Mouse (Mus musculus) spleen, adult 12 weeks (tissue): Measurements from ENCODE around the gene Myzap.

ENCODE experiments used
- DNase-seq: peaks from one replicate; pipeline ENCODE4 v3.0.0; 2022; ENCODE audit warnings: low spot score

The Myzap gene

DNA sequence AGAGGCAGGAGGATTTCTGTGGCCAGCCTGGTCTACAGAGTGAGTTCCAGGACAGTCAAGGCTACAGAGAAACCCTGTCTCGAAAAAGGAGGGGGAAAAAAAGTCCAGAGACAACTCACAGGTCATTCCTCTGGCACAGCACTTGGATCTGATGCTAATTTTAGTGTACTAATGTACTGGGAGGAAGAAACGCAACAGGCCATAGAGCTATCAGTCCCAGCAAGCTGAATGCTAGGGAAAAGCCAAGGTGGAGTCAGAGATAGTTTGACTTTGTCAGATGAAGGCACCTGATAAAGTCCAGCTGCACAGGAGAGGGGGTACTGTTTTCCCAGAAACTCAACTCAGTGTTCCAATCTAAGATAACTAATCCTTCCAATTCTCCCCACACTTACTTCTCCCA lies 111.9 kb downstream of the Myzap start:
- no peak for DNase-seq

DNA sequence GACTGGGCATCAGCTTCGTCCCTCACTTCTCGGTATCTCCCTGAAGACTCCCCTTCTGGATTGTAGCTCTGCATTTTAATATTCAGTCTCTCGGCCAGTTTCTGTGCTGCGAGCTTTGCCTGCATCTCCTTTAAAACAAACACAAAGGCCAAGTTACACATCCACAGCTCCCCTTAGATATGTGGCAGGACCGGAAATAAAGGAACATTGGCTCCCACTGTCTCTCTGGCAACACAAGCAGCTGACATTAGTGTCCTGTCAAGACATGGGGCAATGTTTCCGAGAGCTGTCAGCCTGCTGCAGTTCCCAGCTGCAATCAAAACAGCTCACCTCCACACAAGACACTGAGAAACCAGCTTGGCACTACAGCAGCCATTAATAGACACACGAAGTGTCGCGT lies 112.7 kb downstream of the Myzap start:
- no peak for DNase-seq

DNA sequence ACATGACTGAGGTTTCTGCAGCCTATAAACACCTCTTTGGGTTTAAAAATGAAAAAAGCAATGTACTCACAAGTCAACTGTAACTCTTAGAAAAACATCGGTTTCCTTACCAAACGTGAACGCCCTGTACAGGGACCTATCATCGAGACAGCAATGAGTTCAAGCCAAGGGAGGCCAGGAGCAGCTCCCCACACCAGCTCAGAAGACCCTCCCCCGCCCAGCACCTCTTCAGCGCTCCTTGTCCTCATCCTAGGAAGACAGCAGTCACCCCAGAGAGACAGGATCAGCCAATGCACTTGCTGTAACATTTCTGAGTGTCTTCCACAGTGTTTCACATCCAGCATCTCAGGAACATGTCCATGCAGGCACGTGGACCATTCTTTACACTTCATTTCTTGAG lies 113.6 kb downstream of the Myzap start:
- DNase-seq: no peak

- no peak for DNase-seq
Observed at GRCm38 (mm10) chr9:71476601-71477000, 115.6 kb downstream of the Myzap start.

DNA sequence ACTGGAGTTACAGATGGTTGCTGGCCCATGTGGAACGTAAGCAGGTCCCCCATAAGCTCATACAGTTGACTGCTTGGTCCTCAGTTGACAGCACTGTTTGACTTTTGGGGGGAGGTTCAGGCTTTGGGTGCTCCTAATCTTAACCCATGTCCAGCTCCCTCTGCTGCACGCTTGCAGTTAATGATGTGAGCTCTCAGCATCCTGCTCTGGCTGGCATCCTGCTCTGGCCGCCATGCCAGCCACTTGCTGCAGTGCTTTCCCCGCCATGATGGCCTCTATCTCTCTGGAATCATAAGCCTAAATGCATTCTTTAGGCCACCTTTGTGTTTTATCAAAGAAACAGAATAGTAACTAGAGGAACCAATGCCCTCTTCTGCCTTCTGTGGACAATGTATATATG lies 116.6 kb downstream of the Myzap start:
- no peak for DNase-seq

GRCm38 (mm10) chr9:71467434-71467833 lies 124.7 kb downstream of the Myzap start:
- DNase-seq: no peak

- no peak for DNase-seq
Observed at GRCm38 (mm10) chr9:71466111-71466510, 126.0 kb downstream of the Myzap start.

GRCm38 (mm10) chr9:71463072-71463667 lies 129.0 kb downstream of the Myzap start:
- no peak for DNase-seq

DNA sequence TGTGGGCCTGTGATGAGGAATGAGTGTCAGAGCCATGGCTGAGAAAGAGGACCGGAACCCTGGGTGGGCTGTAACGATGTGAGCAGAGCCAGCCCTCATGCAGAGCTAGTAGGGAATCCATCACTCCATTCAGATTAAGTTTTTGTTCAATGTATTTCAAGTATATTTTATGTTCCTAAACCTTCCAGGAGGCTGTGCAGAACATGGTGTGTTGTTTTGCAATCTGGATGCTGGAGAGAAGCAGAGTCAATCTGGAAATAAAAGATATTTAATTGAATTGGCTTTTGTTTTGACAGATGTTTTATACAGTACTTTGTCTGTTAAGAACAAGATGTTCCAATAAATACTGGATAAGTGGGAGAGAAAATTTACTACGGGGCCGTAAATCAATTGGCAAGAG lies 135.4 kb downstream of the Myzap start:
- no peak for DNase-seq
